Mouse (Mus musculus) MEL (cell line): ENCODE measurements around the gene Srrm2. TPM values are rescaled to one million over a fixed set of nuclear protein-coding genes. Genes with fewer than 3 reads are reported as not detected.

Experiments used
- DNase-seq: peaks from one replicate; pipeline ENCODE4 v3.0.0; 2011; ENCODE audit warnings: low read depth, low spot score
- H3K27ac ChIP-seq: 2 replicates; pipeline ENCODE4 v1.5.1; 2012; ENCODE audit warnings: low read depth, mild to moderate bottlenecking, control low read depth, low read length, moderate library complexity; ENCODE audit not compliant: control insufficient read depth
- H3K27me3 ChIP-seq, 2 experiments: fragments of 150-350 bp in 1 of 2; sonication (generic) in 1 of 2; 2 replicates each; pipeline ENCODE4 v1.6.1; 2012; ENCODE audit warnings: low read length in 2 of 2, mild to moderate bottlenecking in 2 of 2, improper control_type of control experiment in 1 of 2, moderate library complexity in 1 of 2; ENCODE audit not compliant: insufficient read depth in 2 of 2, control insufficient read depth in 1 of 2
- H3K36me3 ChIP-seq, 2 experiments: 2 replicates each; pipeline ENCODE4 v1.6.1; 2012 to 2014; ENCODE audit warnings: low read length in 2 of 2, improper control_type of control experiment in 1 of 2, inconsistent platforms in 1 of 2, mild to moderate bottlenecking in 1 of 2; ENCODE audit not compliant: insufficient read depth in 2 of 2, control insufficient read depth in 1 of 2
- H3K4me1 ChIP-seq, 2 experiments: fragments of 150-350 bp in 1 of 2; sonication (generic) in 1 of 2; 2 replicates each; pipeline ENCODE4 v1.6.1; 2012; ENCODE audit warnings: low read length in 2 of 2, improper control_type of control experiment in 1 of 2, mild to moderate bottlenecking in 1 of 2; ENCODE audit not compliant: insufficient read depth in 2 of 2, control insufficient read depth in 1 of 2
- H3K4me3 ChIP-seq, 2 experiments: fragments of 150-350 bp in 1 of 2; sonication (generic) in 1 of 2; 2 replicates each; pipeline ENCODE4 v1.5.1; 2012; ENCODE audit warnings: low read depth in 2 of 2, low read length in 2 of 2, mild to moderate bottlenecking in 2 of 2, moderate library complexity in 2 of 2, control low read depth in 1 of 2, improper control_type of control experiment in 1 of 2; ENCODE audit not compliant: control insufficient read depth in 1 of 2, insufficient read depth in 1 of 2
- H3K79me2 ChIP-seq: 2 replicates; pipeline ENCODE4 v1.6.1; 2012; ENCODE audit warnings: mild to moderate bottlenecking, low read length, moderate library complexity; ENCODE audit not compliant: control insufficient read depth, poor library complexity, insufficient read depth
- H3K9ac ChIP-seq: 2 replicates; pipeline ENCODE4 v1.6.1; 2012; ENCODE audit warnings: low read depth, mild to moderate bottlenecking, control low read depth, low read length, moderate library complexity; ENCODE audit not compliant: control insufficient read depth, poor library complexity, severe bottlenecking
- H3K9me3 ChIP-seq: fragments of 150-350 bp; sonication (generic); replicated peaks from 2 replicates; pipeline ENCODE4 v1.6.1; 2012; ENCODE audit warnings: mild to moderate bottlenecking, low read length, improper control_type of control experiment, moderate library complexity; ENCODE audit not compliant: insufficient read depth
- BHLHE40 ChIP-seq: IDR thresholded peaks from 2 replicates; pipeline ENCODE4 v1.6.1; 2012; ENCODE audit warnings: low read depth, mild to moderate bottlenecking, inconsistent platforms, low read length, improper control_type of control experiment, borderline replicate concordance
- CHD2 ChIP-seq: IDR thresholded peaks from 2 replicates; pipeline ENCODE4 v1.6.1; 2011; ENCODE audit warnings: low read length, improper control_type of control experiment
- CTCF ChIP-seq, 3 experiments: IDR thresholded peaks in 2 of 3; conservative IDR thresholded peaks in 1 of 3; 2 replicates each; pipeline ENCODE4 v1.5.1; 2011 to 2012; ENCODE audit warnings: low read length in 3 of 3, low read depth in 2 of 3, mild to moderate bottlenecking in 2 of 3, improper control_type of control experiment in 1 of 3, inconsistent platforms in 1 of 3, mixed read lengths in 1 of 3, moderate library complexity in 1 of 3; ENCODE audit not compliant: control insufficient read depth in 1 of 3, insufficient read depth in 1 of 3, poor library complexity in 1 of 3, severe bottlenecking in 1 of 3
- E2F4 ChIP-seq: IDR thresholded peaks from 2 replicates; pipeline ENCODE4 v1.6.1; 2011; ENCODE audit warnings: low read depth, low read length, improper control_type of control experiment, borderline replicate concordance
- ELF1 ChIP-seq: IDR thresholded peaks from 2 replicates; pipeline ENCODE4 v1.6.1; 2014; ENCODE audit warnings: low read depth, mild to moderate bottlenecking, inconsistent platforms, low read length, improper control_type of control experiment, moderate library complexity
- EP300 ChIP-seq, 2 experiments: IDR thresholded peaks; 2 replicates each; pipeline ENCODE4 v1.6.1; 2011; ENCODE audit warnings: improper control_type of control experiment in 2 of 2, low read length in 2 of 2, low read depth in 1 of 2, mild to moderate bottlenecking in 1 of 2
- ETS1 ChIP-seq: IDR thresholded peaks from 2 replicates; pipeline ENCODE4 v1.6.1; 2012; ENCODE audit warnings: low read depth, mild to moderate bottlenecking, inconsistent platforms, low read length, improper control_type of control experiment, moderate library complexity
- GABPA ChIP-seq: IDR thresholded peaks from 2 replicates; pipeline ENCODE4 v1.6.1; 2012; ENCODE audit warnings: low read depth, mild to moderate bottlenecking, inconsistent platforms, low read length, improper control_type of control experiment, moderate library complexity
- GATA1 ChIP-seq: IDR thresholded peaks from 2 replicates; pipeline ENCODE4 v1.6.1; 2011; ENCODE audit warnings: low read depth, low read length, improper control_type of control experiment
- HCFC1 ChIP-seq: IDR thresholded peaks from 2 replicates; pipeline ENCODE4 v1.6.1; 2012; ENCODE audit warnings: low read depth, mild to moderate bottlenecking, inconsistent platforms, low read length, improper control_type of control experiment, moderate library complexity
- JUND ChIP-seq: IDR thresholded peaks from 2 replicates; pipeline ENCODE4 v1.6.1; 2011; ENCODE audit warnings: low read depth, mild to moderate bottlenecking, improper control_type of control experiment, low read length
- MAX ChIP-seq: IDR thresholded peaks from 2 replicates; pipeline ENCODE4 v1.6.1; 2011; ENCODE audit warnings: low read length, improper control_type of control experiment
- MAZ ChIP-seq: IDR thresholded peaks from 2 replicates; pipeline ENCODE4 v1.6.1; 2012; ENCODE audit warnings: low read depth, mild to moderate bottlenecking, inconsistent platforms, low read length, improper control_type of control experiment
- MXI1 ChIP-seq: IDR thresholded peaks from 2 replicates; pipeline ENCODE4 v1.6.1; 2011; ENCODE audit warnings: mild to moderate bottlenecking, low read depth, low read length, improper control_type of control experiment
- MYC ChIP-seq: IDR thresholded peaks from 2 replicates; pipeline ENCODE4 v1.6.1; 2011; ENCODE audit warnings: low read depth, mild to moderate bottlenecking, low read length, improper control_type of control experiment, moderate library complexity
- NELFE ChIP-seq: IDR thresholded peaks from 2 replicates; pipeline ENCODE4 v1.6.1; 2011; ENCODE audit warnings: low read depth, low read length, improper control_type of control experiment
- NRF1 ChIP-seq: IDR thresholded peaks from 2 replicates; pipeline ENCODE4 v1.6.1; 2014; ENCODE audit warnings: low read depth, mild to moderate bottlenecking, inconsistent platforms, low read length, improper control_type of control experiment, moderate library complexity; ENCODE audit not compliant: poor library complexity, insufficient read depth, severe bottlenecking
- POLR2A ChIP-seq, 2 experiments: IDR thresholded peaks; 2 replicates each; pipeline ENCODE4 v1.6.1; 2011 to 2012; ENCODE audit warnings: low read length in 2 of 2, mild to moderate bottlenecking in 2 of 2, control low read depth in 1 of 2, improper control_type of control experiment in 1 of 2, low read depth in 1 of 2, moderate library complexity in 1 of 2; ENCODE audit not compliant: control insufficient read depth in 1 of 2, insufficient read depth in 1 of 2, poor library complexity in 1 of 2
- POLR2AphosphoS5 ChIP-seq: IDR thresholded peaks from 2 replicates; pipeline ENCODE4 v1.6.1; 2012; ENCODE audit warnings: low read depth, borderline replicate concordance, mild to moderate bottlenecking, inconsistent platforms, low read length, moderate library complexity, mixed read lengths
- RAD21 ChIP-seq: IDR thresholded peaks from 2 replicates; pipeline ENCODE4 v1.6.1; 2011; ENCODE audit warnings: mild to moderate bottlenecking, low read depth, low read length, improper control_type of control experiment
- RCOR1 ChIP-seq: IDR thresholded peaks from 2 replicates; pipeline ENCODE4 v1.6.1; 2012; ENCODE audit warnings: low read depth, mild to moderate bottlenecking, inconsistent platforms, low read length, improper control_type of control experiment
- SIN3A ChIP-seq: IDR thresholded peaks from 2 replicates; pipeline ENCODE4 v1.6.1; 2012; ENCODE audit warnings: low read length, improper control_type of control experiment, inconsistent platforms
- SMC3 ChIP-seq: IDR thresholded peaks from 2 replicates; pipeline ENCODE4 v1.6.1; 2011; ENCODE audit warnings: low read depth, low read length, improper control_type of control experiment
- TBP ChIP-seq: IDR thresholded peaks from 2 replicates; pipeline ENCODE4 v1.8.0; 2011; ENCODE audit warnings: low read depth, low read length, improper control_type of control experiment
- TCF12 ChIP-seq: IDR thresholded peaks from 2 replicates; pipeline ENCODE4 v1.6.1; 2014; ENCODE audit warnings: low read depth, mild to moderate bottlenecking, inconsistent platforms, low read length, improper control_type of control experiment, moderate library complexity
- UBTF ChIP-seq: IDR thresholded peaks from 2 replicates; pipeline ENCODE4 v1.6.1; 2012; ENCODE audit warnings: low read depth, mild to moderate bottlenecking, inconsistent platforms, low read length, improper control_type of control experiment, moderate library complexity, borderline replicate concordance; ENCODE audit not compliant: insufficient read depth
- USF1 ChIP-seq: IDR thresholded peaks from 2 replicates; pipeline ENCODE4 v1.6.1; 2014; ENCODE audit warnings: low read depth, mild to moderate bottlenecking, inconsistent platforms, low read length, improper control_type of control experiment, moderate library complexity
- ZC3H11A ChIP-seq: IDR thresholded peaks from 2 replicates; pipeline ENCODE4 v1.6.1; 2012; ENCODE audit warnings: low read depth, mild to moderate bottlenecking, inconsistent platforms, low read length, improper control_type of control experiment
- ZNF384 ChIP-seq: IDR thresholded peaks from 2 replicates; pipeline ENCODE4 v1.6.1; 2012; ENCODE audit warnings: low read depth, mild to moderate bottlenecking, inconsistent platforms, low read length, improper control_type of control experiment
- polyA plus RNA-seq, 2 experiments: library from polyadenylated mRNA; stranded (reverse) in 1 of 2; unstranded in 1 of 2; fragments of >175 nt in 1 of 2; fragments of >200 nt in 1 of 2; gene quantifications; 2 replicates each; pipeline versions ENCODE4 v1.2.1 to v1.2.4; 2012; ENCODE audit warnings: low replicate concordance in 2 of 2, low read depth in 1 of 2; ENCODE audit not compliant: insufficient read length in 2 of 2, insufficient read depth in 1 of 2, missing spikeins in 1 of 2
- total RNA-seq: library from RNA; depleted of rRNA; stranded (reverse); fragments of 300-350 nt; gene quantifications from 2 replicates; pipeline ENCODE4 v1.2.3, GENCODE M21; 2012

The Srrm2 gene
- total and polyA plus RNA-seq, 3 experiments: 56.2 to 988 (median 505) TPM

GRCm38 (mm10) chr17:23843141-23843811 lies 52.9 kb downstream of the Srrm2 start:
- H3K27me3 ChIP-seq: no peaks in the 10 kb centered on the region
- peak overlapping the region; percentile 83 to 86 for H3K4me3 ChIP-seq
- peak overlapping the region; percentile 3 for H3K27ac ChIP-seq
- no peaks in the 10 kb centered on the region for H3K9me3 ChIP-seq
- no peaks in the 10 kb centered on the region; the same call in 1 of the 2 replicates for H3K79me2 ChIP-seq
- no peaks in the 10 kb centered on the region for H3K36me3 ChIP-seq
- peak; percentile 75 for DNase-seq
- peaks cover 0 to 4% of the 10 kb centered on the region in 2 experiments; a peak in 1 of 4 replicates for H3K4me1 ChIP-seq
- peak overlapping the region; percentile 86 for H3K9ac ChIP-seq
- TF ChIP-seq BHLHE40 (no peak), MAX (peak; percentile 89; the same call in 1 of the 2 replicates), NELFE (peak; percentile 2; the same call in 1 of the 2 replicates), MYC (no peak), CTCF (IDR thresholded peaks at IDR 0.05 in 2 of 3, conservative IDR thresholded peaks at IDR 0.05 in 1 of 3; ENCODE audit: control insufficient read depth in 1 of 3, insufficient read depth in 1 of 3, low read depth in 2 of 3, low read length in 3 of 3, poor library complexity in 1 of 3, severe bottlenecking in 1 of 3) (peak; percentile 61 to 67 (median 65)), SMC3 (peak; percentile 30; the same call in 1 of the 2 replicates), E2F4 (no peak), UBTF (no peak), TBP (peak; percentile 15; the same call in 1 of the 2 replicates), TCF12 (no peak), ETS1 (no peak), POLR2AphosphoS5 (no peak), MAZ (no peak), GATA1 (no peak), SIN3A (peak; percentile 31; the same call in 1 of the 2 replicates), HCFC1 (no peak; the same call in 1 of the 2 replicates)

- peak; percentile 90 for DNase-seq
- TF ChIP-seq JUND (no peak), ETS1 (no peak), CHD2 (no peak), BHLHE40 (peak; percentile 69), POLR2AphosphoS5 (no peak), RCOR1 (no peak), POLR2A (IDR thresholded peaks at IDR 0.05; ENCODE audit: control insufficient read depth in 1 of 2, insufficient read depth in 1 of 2, low read depth in 1 of 2, low read length in 2 of 2, poor library complexity in 1 of 2) (peak; percentile 69 to 93), RAD21 (peak; percentile 26), NELFE (peak; percentile 60), ZC3H11A (no peak), USF1 (peak; percentile 89), MXI1 (peak; percentile 83), UBTF (no peak), EP300 (IDR thresholded peaks at IDR 0.05; ENCODE audit: low read depth in 1 of 2, low read length in 2 of 2) (no peak), ZNF384 (no peak), ELF1 (no peak), CTCF (IDR thresholded peaks at IDR 0.05 in 2 of 3, conservative IDR thresholded peaks at IDR 0.05 in 1 of 3; ENCODE audit: control insufficient read depth in 1 of 3, insufficient read depth in 1 of 3, low read depth in 2 of 3, low read length in 3 of 3, poor library complexity in 1 of 3, severe bottlenecking in 1 of 3) (peak; percentile 76 to 85 (median 79)), MAX (no peak; the same call in none of the 2 replicates), NRF1 (no peak), GABPA (no peak), MYC (peak; percentile 73; the same call in 1 of the 2 replicates)
Observed at GRCm38 (mm10) chr17:23843812-23844273, 53.5 kb downstream of the Srrm2 start, which contains the start of the genes Prss32 and Prss41. Gene Prss32 (plus strand): TSS chr17:23843855. Gene Prss41 (minus strand): TSS chr17:23844172.

More at GRCm38 (mm10) chr17:23843812-23844273, 53.5 kb downstream of the Srrm2 start, which contains the start of the genes Prss32 and Prss41:
- Histone ChIP-seq H3K9me3 (no peaks in the 10 kb centered on the region), H3K4me1 (peaks cover 0 to 4% of the 10 kb centered on the region in 2 experiments; a peak in 1 of 4 replicates), H3K27me3 (no peaks in the 10 kb centered on the region), H3K36me3 (no peaks in the 10 kb centered on the region), H3K27ac (peak within 1 kb of the TSS; percentile 3), H3K79me2 (no peaks in the 10 kb centered on the region; the same call in 1 of the 2 replicates), H3K9ac (peak within 1 kb of the TSS; percentile 86), H3K4me3 (peak within 1 kb of the TSS; percentile 83 to 86)
